Mouse (Mus musculus): ENCODE measurements around the gene Sirt3. TPM values are rescaled to one million over a fixed set of nuclear protein-coding genes. Genes with fewer than 3 reads are reported as not detected.
"Not testable (repeated sequence)": the region's sequence is repeated elsewhere in the genome, so short reads cannot be mapped to it uniquely, and the experiment has no call there.

Sirt3 gene
- polyA plus RNA-seq, 1 experiment from 2014 or later, result 29.4 TPM

DNA sequence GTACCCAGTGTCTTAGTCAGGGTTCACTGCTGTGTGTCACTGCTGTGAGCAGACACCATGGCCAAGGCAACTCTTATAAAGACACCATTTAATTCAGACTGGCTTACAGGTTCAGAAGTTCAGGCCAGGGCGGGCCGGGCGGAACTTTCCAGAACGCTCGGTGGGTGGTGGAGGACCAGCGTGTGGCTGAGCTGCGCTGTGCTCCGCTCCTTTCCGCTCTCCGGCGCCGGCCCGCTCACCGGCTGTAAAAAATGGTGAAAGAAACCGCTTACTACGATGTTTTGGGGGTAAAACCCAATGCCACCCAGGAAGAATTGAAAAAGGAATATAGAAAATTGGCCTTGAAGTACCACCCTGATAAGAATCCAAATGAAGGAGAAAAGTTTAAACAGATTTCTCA lies 8.5 kb upstream of the Sirt3 start:
- not testable (repeated sequence) for H3K27me3 ChIP-seq; H3K4me2 ChIP-seq; H3K27ac ChIP-seq; H3K9me3 ChIP-seq (replicated peaks); H3K9ac ChIP-seq; H3K4me1 ChIP-seq; ATAC-seq; H3K4me3 ChIP-seq
- WGBS, result 96% methylated on average over 16 of the region's 16 CpGs
- H3K36me3 ChIP-seq (ENCODE audit: poor library complexity, severe bottlenecking), result peaks cover 80% of the 10 kb centered on the region

DNA sequence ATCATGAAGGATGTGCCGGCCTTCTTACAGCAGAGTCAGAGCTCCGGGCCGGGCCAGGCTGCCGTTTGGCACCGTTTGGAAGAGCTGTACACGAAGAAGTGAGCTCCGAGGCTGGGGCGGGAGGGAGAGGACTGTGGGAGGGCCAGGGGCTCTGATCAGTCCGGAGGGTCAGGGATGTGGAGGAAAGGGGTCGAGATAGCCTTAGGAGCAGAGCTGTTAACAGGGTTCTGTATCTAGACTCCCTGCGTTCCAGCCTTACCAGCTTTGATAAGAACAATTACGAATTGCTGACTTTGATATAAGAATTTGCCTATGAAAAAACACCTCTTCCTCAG lies 327 bp upstream of the Sirt3 start:
- H3K9me3 ChIP-seq (replicated peaks), result no peaks in the 10 kb centered on the region
- peaks cover 32% of the 10 kb centered on the region for H3K36me3 ChIP-seq (ENCODE audit: poor library complexity, severe bottlenecking)
- ATAC-seq, result no peak
- peak overlapping the region; percentile 83; the same call in 1 of the 2 replicates for H3K27ac ChIP-seq
- H3K4me3 ChIP-seq, result peak overlapping the region; percentile 82
- peak overlapping the region; percentile 73 for H3K4me2 ChIP-seq
- WGBS, result under 1% methylated on average over 12 of the region's 12 CpGs
- H3K4me1 ChIP-seq, result peaks cover 22% of the 10 kb centered on the region
- H3K27me3 ChIP-seq, result no peaks in the 10 kb centered on the region
- H3K9ac ChIP-seq, result peak overlapping the region; percentile 80

DNA sequence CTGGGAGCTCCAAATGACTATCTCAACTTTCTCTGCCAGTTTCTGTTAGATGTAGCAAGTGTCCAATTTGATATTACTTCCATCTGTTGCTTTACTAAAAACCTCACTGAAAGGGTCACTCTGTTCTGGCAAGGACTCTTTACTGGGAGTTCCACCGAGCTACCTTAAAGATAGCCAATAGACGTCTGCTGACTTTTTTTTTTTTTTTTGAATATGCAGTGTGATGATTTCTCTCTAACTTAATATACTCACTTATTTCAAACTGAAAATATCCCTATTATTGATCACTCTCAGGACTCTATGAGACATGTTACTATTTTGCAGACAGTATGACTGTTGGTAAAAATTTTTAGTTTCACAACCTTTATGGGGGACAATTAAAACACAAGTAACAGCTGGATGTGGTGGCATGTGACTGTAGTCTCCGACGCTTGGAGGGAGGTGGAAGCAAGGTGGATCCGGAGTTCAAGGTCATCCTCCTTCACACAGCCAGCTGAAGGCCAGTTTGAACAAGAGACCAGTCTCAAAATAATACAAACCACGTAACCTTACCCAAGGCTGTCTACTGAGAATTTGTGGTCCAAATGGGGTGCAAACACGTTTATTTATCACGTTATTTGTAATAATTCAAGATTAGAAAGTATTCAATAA lies 1.1 kb downstream of the Sirt3 start:
- WGBS, result 24% methylated on average over 8 of the region's 8 CpGs
- H3K9me3 ChIP-seq (replicated peaks), result no peaks in the 10 kb centered on the region
- no peak overlapping the region; the same call in 1 of the 2 replicates for H3K27ac ChIP-seq
- H3K4me3 ChIP-seq, result peak overlapping the region; percentile 82
- peaks cover 29% of the 10 kb centered on the region; the same call in 1 of the 2 replicates for H3K36me3 ChIP-seq (ENCODE audit: poor library complexity, severe bottlenecking)
- peaks cover 22% of the 10 kb centered on the region for H3K4me1 ChIP-seq
- ATAC-seq, result no peak
- H3K9ac ChIP-seq, result peak overlapping the region; percentile 80
- H3K4me2 ChIP-seq, result peak overlapping the region; percentile 73
- no peaks in the 10 kb centered on the region for H3K27me3 ChIP-seq

DNA sequence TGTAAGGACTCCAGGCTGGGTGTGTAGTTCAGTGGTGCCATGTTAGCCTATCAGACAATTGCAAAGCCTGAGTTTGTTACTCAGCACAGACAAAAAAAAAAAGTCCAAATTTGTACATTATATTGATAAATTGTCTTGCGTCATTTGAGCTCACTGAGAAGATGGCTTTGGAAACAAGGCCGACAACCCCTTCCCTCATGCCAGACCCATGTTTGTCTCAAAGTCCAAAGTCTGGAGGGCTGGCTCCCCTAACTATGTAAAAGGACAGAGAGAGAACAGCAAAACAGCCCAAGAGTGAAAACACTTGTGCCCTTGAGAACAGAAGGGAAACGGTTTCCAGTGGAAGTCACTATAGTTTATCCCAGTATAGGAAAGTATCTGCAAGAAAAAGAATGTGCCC lies 1.7 kb downstream of the Sirt3 start:
- no peak overlapping the region for H3K4me3 ChIP-seq
- no peaks in the 10 kb centered on the region for H3K27me3 ChIP-seq
- WGBS, result 88% methylated on average over 3 of the region's 3 CpGs
- H3K4me1 ChIP-seq, result peaks cover 22% of the 10 kb centered on the region
- no peak for ATAC-seq
- H3K4me2 ChIP-seq, result no peak overlapping the region
- 0 out of 2 replicates have a peak overlapping the region, but pooled peaks have one; percentile 21 for H3K9ac ChIP-seq
- H3K36me3 ChIP-seq (ENCODE audit: poor library complexity, severe bottlenecking), result peaks cover 33% of the 10 kb centered on the region; the same call in 1 of the 2 replicates
- H3K27ac ChIP-seq, result no peak overlapping the region
- H3K9me3 ChIP-seq (replicated peaks), result no peaks in the 10 kb centered on the region

DNA sequence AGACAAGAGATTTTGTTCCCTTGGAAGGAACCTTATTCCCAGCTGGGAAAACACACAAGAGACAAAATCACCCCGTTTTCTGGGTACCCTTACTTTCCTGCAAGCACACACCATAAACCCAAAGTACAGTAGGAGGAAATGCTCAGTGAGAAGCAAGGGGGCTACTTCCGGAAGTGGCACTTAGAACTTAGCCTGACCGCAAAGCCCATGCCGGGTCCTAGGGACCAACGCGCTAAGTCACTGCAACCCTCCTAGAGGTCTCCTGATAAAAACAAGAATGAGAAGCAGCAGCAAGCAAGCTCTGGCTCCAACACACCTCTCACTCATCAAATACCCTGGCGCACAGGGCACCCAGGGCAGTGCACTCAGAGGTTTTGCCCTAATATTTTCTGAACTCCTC lies 2.8 kb downstream of the Sirt3 start:
- Histone ChIP-seq H3K4me3 (no peak overlapping the region), H3K36me3 (ENCODE audit: poor library complexity, severe bottlenecking) (peaks cover 35% of the 10 kb centered on the region), H3K4me1 (peaks cover 22% of the 10 kb centered on the region), H3K9ac (no peak overlapping the region), H3K4me2 (no peak overlapping the region), H3K27ac (no peak overlapping the region), H3K27me3 (no peaks in the 10 kb centered on the region), H3K9me3 (replicated peaks) (no peaks in the 10 kb centered on the region)
- no peak for ATAC-seq
- WGBS, result 89% methylated on average over 7 of the region's 7 CpGs

DNA sequence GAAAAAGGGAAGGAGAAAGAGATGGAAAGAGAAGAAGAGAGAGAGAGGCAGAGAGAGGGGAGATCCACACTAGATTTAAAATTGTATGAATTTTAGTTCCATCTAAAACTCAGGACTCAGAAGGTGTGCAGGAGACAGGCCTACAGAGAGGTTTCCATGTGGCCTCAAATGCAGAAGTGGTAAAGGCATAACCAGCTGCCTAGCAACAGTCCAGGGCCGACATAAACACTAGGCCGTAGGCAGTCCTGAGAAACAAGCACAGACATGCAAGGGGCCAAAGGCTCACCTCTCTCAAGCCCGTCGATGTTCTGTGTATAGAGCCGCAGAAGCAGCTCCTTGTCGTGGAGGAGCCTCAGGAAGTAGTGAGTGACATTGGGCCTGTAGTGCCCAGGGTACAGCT lies 4.7 kb downstream of the Sirt3 start:
- Histone ChIP-seq H3K36me3 (ENCODE audit: poor library complexity, severe bottlenecking) (peaks cover 33% of the 10 kb centered on the region), H3K9me3 (replicated peaks) (no peaks in the 10 kb centered on the region), H3K9ac (no peak overlapping the region), H3K27ac (no peak overlapping the region), H3K4me2 (no peak overlapping the region), H3K4me3 (no peak overlapping the region), H3K4me1 (peaks cover 7% of the 10 kb centered on the region), H3K27me3 (no peaks in the 10 kb centered on the region)
- ATAC-seq, result no peak
- 89% methylated on average over 6 of the region's 6 CpGs for WGBS

DNA sequence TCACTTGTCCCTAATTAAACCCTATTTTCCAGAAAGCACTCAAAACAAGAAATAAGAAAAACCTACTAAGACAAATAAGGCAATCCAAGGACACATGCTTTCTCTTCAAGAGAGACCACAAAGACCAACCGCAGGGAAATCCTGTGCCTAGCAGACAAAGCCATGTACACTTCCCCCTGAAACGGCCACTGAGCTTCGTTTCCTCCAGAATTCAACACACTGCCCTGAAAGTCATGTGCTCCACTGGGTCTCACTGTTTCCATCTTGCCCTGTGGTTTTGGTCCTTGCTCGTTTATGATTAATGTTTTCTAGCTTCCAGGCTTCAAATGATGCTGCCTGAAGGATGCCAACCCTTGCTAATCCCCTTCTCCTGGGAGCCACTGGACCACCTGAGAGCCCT lies 7.9 kb downstream of the Sirt3 start:
- Histone ChIP-seq H3K4me1 (no peaks in the 10 kb centered on the region), H3K27me3 (no peaks in the 10 kb centered on the region), H3K27ac (no peak overlapping the region), H3K9me3 (replicated peaks) (no peaks in the 10 kb centered on the region), H3K4me2 (no peak overlapping the region), H3K36me3 (ENCODE audit: poor library complexity, severe bottlenecking) (peaks cover 38% of the 10 kb centered on the region), H3K4me3 (no peak overlapping the region), H3K9ac (no peak overlapping the region)
- 89% methylated on average over 4 of the region's 4 CpGs for WGBS
- ATAC-seq, result no peak

DNA sequence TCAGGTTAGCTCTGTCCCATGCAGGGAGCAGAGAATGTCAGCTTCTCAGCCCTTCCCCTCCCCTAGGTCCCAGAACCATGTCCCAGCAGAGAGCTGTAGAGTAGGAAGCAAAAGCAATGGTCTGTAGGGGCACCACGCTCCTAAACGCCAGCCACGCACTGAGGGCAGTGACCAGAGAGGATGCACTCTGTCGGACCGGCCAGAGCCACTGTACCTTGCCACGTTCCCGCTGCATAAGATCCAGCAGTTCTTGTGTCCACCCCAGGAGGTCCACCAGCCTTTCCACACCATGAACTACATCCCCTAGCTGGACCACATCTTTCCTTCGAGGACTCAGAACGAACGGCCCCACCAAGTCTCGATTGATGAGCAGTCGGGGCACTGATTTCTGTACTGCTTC lies 17.3 kb downstream of the Sirt3 start:
- Histone ChIP-seq H3K9ac (no peak overlapping the region), H3K27me3 (no peaks in the 10 kb centered on the region), H3K4me2 (no peak overlapping the region), H3K36me3 (ENCODE audit: poor library complexity, severe bottlenecking) (peaks cover 65% of the 10 kb centered on the region), H3K4me3 (no peak overlapping the region), H3K9me3 (replicated peaks) (no peaks in the 10 kb centered on the region), H3K4me1 (no peaks in the 10 kb centered on the region), H3K27ac (no peak overlapping the region; the same call in 1 of the 2 replicates)
- WGBS, result 89% methylated on average over 12 of the region's 12 CpGs
- ATAC-seq, result no peak

DNA sequence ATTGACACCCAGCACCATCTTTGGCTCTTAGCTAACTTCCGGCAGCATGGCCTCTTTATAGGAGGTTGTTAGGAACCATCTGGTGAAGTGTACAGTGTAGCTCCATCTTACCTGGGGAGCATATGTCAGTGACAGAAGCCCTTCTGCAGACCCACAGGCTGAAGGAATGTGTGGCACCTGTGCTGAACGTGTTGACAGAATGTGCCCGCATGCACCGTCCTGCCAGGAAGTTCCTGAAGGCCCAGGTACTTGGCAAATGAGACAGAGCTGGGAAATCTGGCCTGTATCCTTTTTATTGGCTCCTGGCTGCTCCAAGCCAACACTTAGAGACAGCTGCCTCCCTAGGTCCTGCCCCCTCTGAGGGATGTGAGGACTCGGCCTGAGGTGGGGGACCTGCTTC lies 21.4 kb downstream of the Sirt3 start:
- WGBS, result 88% methylated on average over 5 of the region's 5 CpGs
- Histone ChIP-seq H3K9me3 (replicated peaks) (no peaks in the 10 kb centered on the region), H3K9ac (no peak overlapping the region), H3K4me2 (no peak overlapping the region), H3K27me3 (no peaks in the 10 kb centered on the region), H3K27ac (no peak overlapping the region), H3K4me3 (no peak overlapping the region), H3K4me1 (peaks cover 21% of the 10 kb centered on the region), H3K36me3 (ENCODE audit: poor library complexity, severe bottlenecking) (peaks cover 69% of the 10 kb centered on the region)
- no peak for ATAC-seq

DNA sequence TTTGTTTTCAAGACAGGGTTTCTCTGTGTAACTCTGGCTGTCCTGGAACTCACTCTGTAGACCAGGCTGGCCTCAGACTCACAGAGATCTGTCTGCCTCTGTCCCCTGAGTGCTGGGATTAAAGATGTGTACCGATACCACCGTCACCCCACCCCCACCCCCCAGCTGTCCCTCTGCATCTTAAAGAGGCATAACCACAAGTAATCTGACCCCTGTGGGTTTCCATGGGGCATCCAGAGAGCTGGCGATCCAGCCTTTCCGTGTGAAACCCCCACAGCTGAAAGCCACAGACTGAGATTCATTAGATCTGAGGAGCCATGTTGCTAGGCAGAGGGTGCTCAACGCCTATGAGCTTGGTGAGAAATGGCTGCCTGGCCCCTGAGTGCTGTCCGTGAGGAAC lies 22.1 kb downstream of the Sirt3 start:
- ATAC-seq, result no peak
- Histone ChIP-seq H3K36me3 (ENCODE audit: poor library complexity, severe bottlenecking) (peaks cover 66% of the 10 kb centered on the region), H3K27me3 (no peaks in the 10 kb centered on the region), H3K4me2 (no peak overlapping the region), H3K9me3 (replicated peaks) (no peaks in the 10 kb centered on the region), H3K27ac (no peak overlapping the region), H3K4me1 (peaks cover 29% of the 10 kb centered on the region), H3K4me3 (no peak overlapping the region), H3K9ac (peak overlapping the region; percentile 13; the same call in 1 of the 2 replicates)
- 81% methylated on average over 6 of the region's 6 CpGs for WGBS

DNA sequence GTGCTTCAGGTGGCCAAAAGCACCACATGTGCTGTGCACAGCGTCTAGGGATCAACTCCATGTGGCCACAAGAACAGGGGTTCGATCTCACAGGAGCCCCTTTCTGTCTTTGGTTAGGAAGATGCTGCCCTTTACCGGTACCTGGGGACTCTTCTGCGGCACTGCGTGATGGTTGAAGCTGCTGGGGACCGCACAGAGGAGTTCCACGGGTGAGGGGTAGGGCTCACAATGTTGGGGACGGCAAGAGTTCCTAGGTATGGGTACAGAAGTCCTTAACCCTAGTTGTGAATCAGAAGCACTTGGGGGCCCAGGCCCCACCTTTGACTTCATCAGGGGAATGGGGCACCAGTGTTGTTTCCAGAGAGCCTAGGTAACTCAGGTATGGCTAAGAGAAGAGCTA lies 23.4 kb downstream of the Sirt3 start:
- Histone ChIP-seq H3K4me2 (peak overlapping the region; percentile 99), H3K9ac (peak overlapping the region; percentile 92), H3K4me3 (peak overlapping the region; percentile 84; the same call in 1 of the 2 replicates), H3K27ac (no peak overlapping the region), H3K4me1 (peaks cover 32% of the 10 kb centered on the region), H3K9me3 (replicated peaks) (no peaks in the 10 kb centered on the region), H3K27me3 (no peaks in the 10 kb centered on the region), H3K36me3 (ENCODE audit: poor library complexity, severe bottlenecking) (peaks cover 66% of the 10 kb centered on the region)
- WGBS, result 98% methylated on average over 8 of the region's 8 CpGs
- ATAC-seq, result no peak

DNA sequence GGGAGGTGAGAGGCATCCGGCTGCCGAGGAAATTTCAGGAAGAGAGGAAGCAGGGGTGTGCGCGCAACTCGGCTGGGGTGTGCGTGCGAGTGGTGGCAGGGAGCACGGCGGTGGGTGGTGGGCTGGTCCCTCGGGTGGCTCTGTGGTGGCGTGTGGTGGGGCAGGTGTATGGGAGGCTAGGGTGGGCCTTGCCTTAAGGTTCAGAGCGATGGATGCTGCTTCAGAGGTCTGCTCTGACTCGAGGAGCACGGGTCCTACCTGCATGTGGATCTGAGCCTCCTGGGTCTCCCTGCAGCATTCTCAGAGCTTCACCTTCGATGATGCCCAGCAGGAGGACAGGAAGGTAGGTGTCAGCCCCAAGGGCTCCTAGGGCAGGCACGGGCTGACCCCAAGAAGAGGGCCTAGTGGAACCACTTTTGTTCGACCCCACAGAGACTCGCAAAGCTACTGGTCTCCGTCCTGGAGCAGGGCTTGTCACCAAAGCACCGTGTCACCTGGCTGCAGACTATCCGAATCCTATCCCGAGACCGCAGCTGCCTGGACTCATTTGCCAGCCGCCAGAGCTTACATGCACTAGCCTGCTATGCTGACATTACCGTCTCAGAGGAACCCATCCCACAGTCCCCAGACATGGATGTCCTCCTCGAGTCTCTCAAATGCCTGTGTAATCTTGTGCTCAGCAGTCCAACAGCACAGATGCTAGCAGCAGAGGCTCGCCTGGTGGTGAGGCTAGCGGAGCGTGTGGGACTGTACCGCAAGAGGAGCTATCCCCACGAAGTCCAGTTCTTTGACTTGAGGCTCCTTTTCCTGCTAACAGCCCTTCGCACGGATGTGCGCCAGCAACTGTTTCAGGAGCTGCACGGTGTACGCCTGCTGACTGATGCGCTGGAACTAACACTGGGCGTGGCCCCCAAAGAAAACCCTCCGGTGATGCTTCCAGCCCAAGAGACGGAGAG lies 24.3 kb downstream of the Sirt3 start, which contains the start of gene Bet1l:
Bet1l (minus strand) TSS at position 28 of the 956 bp plus-strand sequence.
- Histone ChIP-seq H3K27ac (peak within 1 kb of the TSS; percentile 93), H3K4me2 (peak within 1 kb of the TSS; percentile 99), H3K4me3 (peak within 1 kb of the TSS; percentile 84), H3K4me1 (peaks cover 32% of the 10 kb centered on the region), H3K27me3 (no peaks in the 10 kb centered on the region), H3K9me3 (replicated peaks) (no peaks in the 10 kb centered on the region), H3K36me3 (ENCODE audit: poor library complexity, severe bottlenecking) (peaks cover 66% of the 10 kb centered on the region), H3K9ac (peak within 1 kb of the TSS; percentile 92)
- 39% methylated on average over 39 of the region's 40 CpGs for WGBS
- ATAC-seq, result peak; percentile 55
